In genomic region chr10:10046318-10046717, GRCm38 (mm10) we compare ENCODE assay signal across 23 mouse cellular contexts.
"Had no signal": no experiment of that assay in that cellular context is flagged by ENCODE, and none has a peak within 500 bp of the region (broad histone marks: within the 10 kb centered on the region; RNA-seq: fewer than 3 reads in every experiment).

No protein-coding gene starts in this region.

- H3K27me3 ChIP-seq: heart, embryonic 12.5 days; hindbrain, embryonic 13.5 days; intestine, embryonic 15.5 days; limb, embryonic 12.5 days had no signal

- ATAC-seq: forebrain, embryonic 16.5 days; hindbrain, embryonic 16.5 days; inflammation-experienced regulatory T-cells, adult 6 months; intestine, embryonic 15.5 days; intestine, postnatal 0 days had no signal

- H3K4me1 ChIP-seq: heart, embryonic 10.5 days; heart, embryonic 12.5 days; hindbrain, embryonic 13.5 days; intestine, embryonic 15.5 days; limb, embryonic 10.5 days; limb, embryonic 12.5 days had no signal

- H3K36me3 ChIP-seq: heart, embryonic 10.5 days; heart, embryonic 12.5 days; hindbrain, embryonic 13.5 days; intestine, embryonic 15.5 days; limb, embryonic 10.5 days; limb, embryonic 12.5 days had no signal

- H3K4me3 ChIP-seq: gastrocnemius, adult 2 months; heart, embryonic 10.5 days; heart, embryonic 12.5 days; hindbrain, embryonic 13.5 days; intestine, embryonic 15.5 days; layer of hippocampus, adult 2 months; left cerebral cortex, adult 2 months; limb, embryonic 10.5 days; limb, embryonic 12.5 days had no signal

- H3K27ac ChIP-seq: gastrocnemius, adult 2 months; heart, embryonic 10.5 days; hindbrain, embryonic 13.5 days; intestine, embryonic 15.5 days; layer of hippocampus, adult 2 months; left cerebral cortex, adult 2 months; limb, embryonic 10.5 days; limb, embryonic 12.5 days had no signal

- H3K9me3 ChIP-seq: heart, embryonic 10.5 days; heart, embryonic 12.5 days; hindbrain, embryonic 13.5 days; intestine, embryonic 15.5 days; limb, embryonic 10.5 days; limb, embryonic 12.5 days had no signal

- H3K9ac ChIP-seq: heart, embryonic 12.5 days; hindbrain, embryonic 13.5 days; intestine, embryonic 15.5 days; limb, embryonic 12.5 days had no signal

- DNase-seq: gastrocnemius, adult 2 months; gastrocnemius, postnatal 10 days; gastrocnemius, postnatal 25 days; heart, adult 18-20 months; heart, postnatal 10 days; heart, postnatal 4 days; kidney, adult 18-20 months; kidney, adult 8-10 months; kidney, postnatal 10 days; kidney, postnatal 25 days; kidney, postnatal 4 days had no signal

- H3K4me2 ChIP-seq: heart, embryonic 12.5 days; hindbrain, embryonic 13.5 days; intestine, embryonic 15.5 days; limb, embryonic 12.5 days had no signal
